Mouse (Mus musculus): ENCODE measurements around the gene Rtl6.

DNA sequence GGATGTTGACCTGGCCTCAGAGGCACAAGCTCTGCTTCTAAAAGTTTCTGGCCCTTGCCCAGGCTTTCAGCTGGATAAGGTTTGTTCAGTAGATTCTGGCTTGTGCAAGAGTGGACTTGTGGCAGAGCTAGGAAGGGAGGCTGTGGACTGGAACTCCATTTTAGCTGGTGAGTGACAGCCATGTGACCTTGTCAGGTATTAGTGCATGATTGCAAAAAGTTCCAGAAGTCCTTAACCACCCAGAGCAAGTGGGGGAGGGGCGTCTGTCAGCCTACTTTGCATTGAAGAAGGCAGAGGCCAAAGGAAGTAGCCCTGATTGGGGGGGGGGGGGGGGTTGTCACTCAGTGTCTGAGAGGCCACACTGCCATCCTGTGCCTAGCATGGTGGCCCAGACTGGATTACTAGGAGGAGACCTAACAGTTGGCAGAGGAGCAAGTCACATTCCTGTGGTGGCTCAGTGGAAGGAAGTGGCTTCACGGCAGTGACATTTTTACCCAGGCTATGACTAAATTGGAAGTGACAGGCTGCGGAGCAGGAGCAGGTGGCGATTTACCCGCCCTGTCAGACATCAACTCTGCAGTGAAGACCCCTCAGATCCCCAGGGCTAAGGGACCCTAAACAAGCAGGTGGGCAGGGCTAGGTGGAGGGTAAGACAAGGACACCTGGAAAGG lies 44.9 kb downstream of the Rtl6 start:
- no peak for TF ChIP-seq POLR2A (IDR thresholded peaks at IDR 0.05; ENCODE audit: borderline replicate concordance, insufficient read depth, low read length)
- no peak for TF ChIP-seq CTCF (IDR thresholded peaks at IDR 0.05; ENCODE audit: borderline replicate concordance, insufficient read depth, low read depth, low read length)
